Mouse (Mus musculus): ENCODE measurements around the gene Cab39l.

DNA sequence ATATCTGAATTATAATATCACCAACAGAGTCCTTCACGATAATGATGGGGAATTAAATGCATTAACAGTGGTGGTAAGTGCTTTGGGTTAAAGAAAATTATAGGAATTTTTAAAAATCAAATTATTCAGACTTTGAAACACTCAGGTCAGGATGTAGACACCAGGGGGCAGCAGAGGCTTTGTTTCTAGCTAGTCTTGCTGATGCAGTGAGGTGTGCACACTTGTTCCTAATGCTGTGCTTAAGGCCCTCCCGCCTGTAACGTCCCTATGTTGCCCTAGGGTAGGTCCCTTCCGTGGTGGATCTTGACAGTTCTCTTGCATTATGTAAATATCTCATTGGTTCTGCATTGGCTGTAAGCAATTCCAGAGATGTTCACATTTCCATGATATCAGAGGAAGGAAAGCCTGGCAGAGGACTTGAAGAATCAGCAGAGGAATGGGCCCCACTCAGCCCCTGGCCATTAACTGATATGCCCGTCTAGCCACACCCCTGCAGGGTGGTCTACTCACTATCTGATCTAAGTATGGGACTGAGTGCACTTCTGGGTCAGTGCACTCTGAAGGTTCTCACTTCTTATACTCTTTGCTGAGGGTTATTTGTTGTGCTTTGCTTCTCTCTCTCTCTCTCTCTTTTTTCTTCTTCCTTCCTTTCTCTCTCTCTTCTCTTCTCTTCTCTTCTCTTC is 165.0 kb downstream of the Cab39l start:
- TF ChIP-seq CTCF (IDR thresholded peaks at IDR 0.05; ENCODE audit: low read depth) (peak; percentile 68), EP300 (IDR thresholded peaks at IDR 0.05; ENCODE audit: low read depth) (no peak)

Data from heart, postnatal 0 days (tissue).